Mouse (Mus musculus) spleen, postnatal 36 days (tissue): ENCODE measurements around the gene Rpl13a.
"Not testable (repeated sequence)": the region's sequence is repeated elsewhere in the genome, so short reads cannot be mapped to it uniquely, and the experiment has no call there.

Experiments
- DNase-seq, 2 experiments: peaks; one replicate each; pipeline ENCODE4 v3.0.0; 2022; ENCODE audit warnings: low spot score in 2 of 2, mixed read lengths in 1 of 2

Gene Rpl13a

DNA sequence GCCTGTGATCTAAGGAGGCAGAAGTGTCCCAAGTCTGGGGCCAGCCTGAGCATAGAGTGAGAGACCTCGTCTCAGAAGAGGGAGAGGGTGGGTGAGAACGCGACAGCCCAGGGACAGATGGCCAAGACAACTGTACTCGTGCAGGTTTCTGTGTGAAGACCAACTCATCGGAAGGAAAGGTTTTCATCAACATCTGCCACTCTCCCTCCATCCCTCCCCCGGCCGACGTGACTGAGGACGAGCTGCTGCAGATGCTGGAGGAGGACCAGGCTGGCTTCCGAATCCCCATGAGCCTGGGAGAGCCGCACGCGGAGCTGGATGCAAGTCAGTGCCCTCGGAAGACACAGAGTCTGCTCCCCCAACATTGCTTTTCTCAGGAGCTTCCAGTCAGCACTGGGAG is 28.9 kb upstream of the Rpl13a start:
- DNase-seq: no peak

DNA sequence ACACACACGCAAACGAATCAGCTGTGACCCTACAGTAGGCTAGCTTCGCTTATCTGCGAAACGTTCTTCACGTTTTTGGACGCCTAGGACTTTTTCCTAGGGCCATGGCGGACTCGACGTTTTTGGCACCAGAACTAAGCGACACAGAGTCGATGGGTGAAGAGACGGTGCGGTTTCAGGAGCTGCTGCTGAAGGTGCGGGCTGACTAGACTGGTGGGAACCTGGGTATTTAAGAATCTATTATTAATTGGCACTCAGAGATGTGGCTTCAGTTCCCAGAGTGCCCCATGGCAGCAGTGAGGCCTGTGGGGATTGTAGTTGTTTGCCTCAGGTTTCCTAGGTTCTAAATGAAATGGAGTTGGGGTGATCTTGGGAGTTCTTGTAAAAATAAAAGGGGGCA is 27.6 kb upstream of the Rpl13a start:
- no peak for DNase-seq

DNA sequence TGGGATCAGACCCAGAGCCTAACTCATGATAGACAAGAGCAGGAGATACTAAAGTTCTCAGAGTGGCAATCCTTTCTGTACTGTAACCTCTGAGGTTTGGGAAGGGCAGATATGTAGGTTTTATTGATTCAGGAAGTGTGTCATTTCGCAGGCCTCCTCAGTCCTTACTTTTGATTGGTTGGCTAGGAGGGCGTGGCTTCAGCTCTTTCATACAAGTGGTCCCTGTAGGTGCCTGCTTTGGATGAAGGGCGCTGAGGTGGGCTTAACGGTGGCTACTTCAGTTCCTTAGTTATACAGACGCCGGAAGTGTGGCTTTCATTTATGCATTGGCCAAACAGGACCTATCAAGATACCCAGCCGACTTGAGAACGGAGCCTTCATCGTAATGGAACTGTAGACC is 27.0 kb upstream of the Rpl13a start:
- DNase-seq: no peak

DNA sequence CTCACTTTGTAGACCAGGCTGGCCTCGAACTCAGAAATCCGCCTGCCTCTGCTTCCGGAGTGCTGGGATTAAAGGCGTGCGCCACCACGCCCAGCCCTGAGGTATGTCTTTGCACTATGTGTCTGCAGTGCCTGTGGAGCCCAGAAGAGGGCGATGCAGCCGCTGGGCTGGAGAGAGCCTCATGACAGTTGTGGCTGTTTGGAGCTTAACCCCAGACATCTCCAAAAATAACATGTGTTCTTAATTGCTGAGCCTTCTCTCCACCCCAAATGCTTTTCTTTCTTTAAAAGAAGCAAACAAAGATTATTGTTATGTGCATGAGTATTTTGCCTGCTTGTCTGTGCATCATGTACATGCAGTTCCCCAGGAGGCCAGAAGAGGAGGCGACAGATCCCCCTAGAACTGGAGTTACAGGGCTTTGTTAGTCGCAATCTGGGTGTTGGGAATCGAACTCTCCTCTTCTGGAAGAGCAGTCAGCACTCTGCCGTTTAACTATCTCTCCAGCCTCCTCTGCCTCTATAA is 26.5 kb upstream of the Rpl13a start:
- DNase-seq: peak; percentile 32 to 44

DNA sequence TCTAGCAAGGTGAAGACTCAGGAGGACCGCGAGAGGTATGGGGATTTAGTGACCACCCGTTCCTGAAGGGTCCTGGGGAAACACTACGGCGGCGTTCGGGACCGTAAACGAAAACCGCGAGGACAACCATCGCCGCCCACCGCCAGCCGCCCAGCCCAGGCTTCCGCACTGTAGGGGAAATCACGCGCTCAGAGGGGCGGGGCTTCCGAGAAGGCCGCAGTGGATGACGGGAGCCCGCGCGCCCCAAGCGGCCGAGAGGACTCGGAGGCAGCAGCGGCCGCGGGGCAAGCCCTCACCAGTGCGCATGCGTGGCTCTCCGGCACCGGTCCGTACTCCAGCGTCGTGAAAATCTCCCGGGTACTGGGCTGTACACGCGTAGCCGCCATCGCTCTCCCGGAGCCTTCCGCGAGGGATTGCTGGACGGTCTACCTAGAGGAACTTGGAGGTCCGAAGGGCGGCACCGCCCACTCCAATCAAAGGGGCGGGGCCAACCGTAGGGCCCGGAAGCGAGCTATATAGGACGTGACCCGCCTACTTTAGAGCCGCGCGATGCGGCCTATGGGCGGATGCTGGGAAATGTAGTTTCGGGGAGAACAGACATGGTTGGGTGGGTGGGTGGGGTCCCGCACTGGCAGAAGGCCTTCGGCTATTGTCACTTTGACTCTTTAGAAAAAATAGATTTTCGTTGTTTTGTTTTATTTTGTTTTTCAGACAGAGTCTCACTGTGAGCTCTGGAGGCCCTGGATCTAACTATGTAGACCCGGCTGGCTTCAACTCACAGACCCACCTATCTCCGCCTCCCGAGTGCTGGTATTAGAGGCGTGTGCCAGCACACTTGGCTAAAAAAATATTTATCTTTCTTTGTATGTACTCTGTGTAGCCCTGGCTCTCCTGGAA is 25.8 kb upstream of the Rpl13a start, which contains the start of the genes Pih1d1 and Aldh16a1:
Gene Pih1d1 (plus strand): TSS at position 208 of the 897 bp plus-strand sequence.
Gene Aldh16a1 (minus strand): TSS at position 489 of the 897 bp plus-strand sequence.
- DNase-seq: peak; percentile 95 to 97

DNA sequence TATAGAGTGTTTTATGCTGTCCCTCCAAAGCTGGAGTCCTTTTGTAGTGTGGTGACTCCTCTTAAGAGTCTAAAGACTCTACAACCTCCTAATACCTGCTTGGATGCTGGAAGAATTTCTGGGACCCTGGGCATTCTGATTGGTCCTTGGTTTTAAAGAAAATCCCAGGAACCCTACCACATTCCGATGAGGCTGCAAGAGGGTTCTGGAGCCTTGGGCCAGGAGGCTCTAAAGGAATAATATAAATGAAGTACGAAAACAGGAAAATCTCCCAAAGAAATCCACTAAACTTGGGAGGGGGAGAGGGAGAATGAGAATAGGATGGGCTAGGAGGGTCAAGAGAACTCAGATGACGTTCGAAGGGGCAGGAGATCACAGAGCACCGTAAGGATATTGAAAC is 25.0 kb upstream of the Rpl13a start:
- no peak for DNase-seq

DNA sequence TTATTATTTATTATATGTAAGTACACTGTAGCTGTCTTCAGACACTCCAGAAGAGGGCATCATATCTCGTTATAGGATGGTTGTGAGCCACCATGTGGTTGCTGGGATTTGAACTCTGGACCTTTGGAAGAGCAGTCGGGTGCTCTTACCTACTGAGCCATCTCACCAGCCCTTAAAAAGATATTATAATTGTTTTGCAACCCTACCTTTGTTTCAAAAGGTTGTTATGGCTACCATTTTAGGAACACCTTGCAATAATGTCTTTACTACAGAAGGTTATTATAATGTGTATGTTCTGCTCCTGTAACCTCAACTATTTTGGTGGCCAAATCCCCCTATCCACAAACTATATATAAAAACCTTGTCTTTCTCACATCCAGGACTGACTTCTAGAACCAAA is 24.5 kb upstream of the Rpl13a start:
- DNase-seq: not testable (repeated sequence)

DNA sequence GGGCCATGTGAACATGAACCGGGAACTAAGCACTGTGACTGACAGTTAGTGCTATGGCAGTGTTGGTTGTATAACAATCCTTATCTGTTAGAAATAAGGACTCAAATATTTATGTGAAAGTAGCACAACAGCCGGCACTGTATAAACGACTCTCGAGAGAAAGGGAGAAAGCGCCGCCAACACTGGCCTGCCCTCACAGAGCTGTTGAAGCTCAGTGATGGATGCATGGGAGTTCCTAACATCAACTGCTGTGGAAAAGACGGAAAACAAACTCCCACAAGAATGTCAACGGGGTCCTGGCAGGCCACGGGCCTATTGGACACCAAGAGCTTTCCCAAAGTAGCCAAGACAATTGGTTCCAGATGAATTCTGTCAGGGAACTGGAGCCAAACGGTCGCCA is 22.7 kb upstream of the Rpl13a start:
- no peak for DNase-seq

DNA sequence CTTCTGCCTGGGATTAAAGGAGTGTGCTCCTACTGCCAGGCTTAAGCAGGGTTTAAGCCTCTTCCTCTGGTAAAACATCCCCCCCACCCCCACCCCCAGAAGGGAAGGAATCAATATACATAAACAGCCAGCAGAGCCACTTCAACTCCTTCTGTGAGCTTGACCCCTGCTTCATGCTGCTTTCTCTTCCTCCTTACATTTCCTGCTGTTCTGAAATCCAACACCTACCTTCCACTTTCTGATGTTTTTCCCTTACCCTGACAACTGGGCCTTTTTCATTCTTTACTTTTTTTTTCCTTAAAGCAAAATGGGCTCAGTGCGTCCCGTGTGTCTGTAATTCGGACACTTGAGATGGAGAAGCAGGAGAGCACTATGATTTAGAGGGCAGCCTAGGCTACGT is 21.8 kb upstream of the Rpl13a start:
- DNase-seq: no peak

DNA sequence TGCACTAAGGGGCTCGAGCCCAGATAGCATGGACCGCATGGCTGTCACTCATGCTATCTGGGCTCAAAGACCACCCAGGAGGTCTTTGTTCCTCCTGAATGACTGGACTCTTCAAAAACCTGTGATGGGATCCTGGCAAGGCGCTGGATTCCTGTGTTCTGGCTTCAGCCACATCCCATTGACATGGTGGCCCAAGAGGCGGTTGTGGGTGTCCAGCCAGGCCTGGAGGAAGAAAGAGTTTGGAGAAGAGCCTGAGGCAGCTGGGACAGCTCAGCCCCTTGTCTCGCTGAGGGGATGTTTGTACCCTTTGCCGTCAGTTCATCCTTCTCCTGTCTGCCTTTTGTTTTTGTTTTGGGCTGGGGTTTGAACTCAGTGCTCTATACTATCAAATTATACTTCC is 21.0 kb upstream of the Rpl13a start:
- no peak for DNase-seq

DNA sequence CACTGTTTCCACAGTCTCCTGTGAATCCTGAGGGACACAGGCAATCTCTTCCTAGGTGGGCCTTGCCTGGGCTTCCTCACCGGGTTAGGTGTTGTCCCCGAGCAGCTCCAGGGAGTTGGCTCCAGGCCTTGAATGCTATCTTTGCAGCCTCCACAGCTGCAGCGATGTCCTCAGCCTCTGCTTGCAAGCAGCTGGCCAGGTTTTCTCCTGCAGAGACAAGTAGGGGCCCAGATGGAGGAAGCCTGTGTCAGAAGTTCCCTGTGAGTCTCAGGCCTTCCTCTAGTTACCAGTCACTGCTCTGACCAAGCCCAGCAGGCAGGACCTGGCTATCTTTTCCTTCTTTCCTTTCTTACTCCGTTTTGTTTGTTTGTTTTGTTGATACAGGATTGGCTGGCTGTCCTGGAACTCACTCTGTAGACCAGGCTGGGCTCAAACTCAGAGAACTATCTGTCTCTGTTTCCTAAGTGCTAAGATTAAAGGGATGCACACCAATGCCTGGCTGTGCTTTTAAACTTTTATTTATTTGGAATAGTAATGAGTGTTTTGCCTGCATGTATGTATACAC is 20.1 kb upstream of the Rpl13a start:
- no peak for DNase-seq

DNA sequence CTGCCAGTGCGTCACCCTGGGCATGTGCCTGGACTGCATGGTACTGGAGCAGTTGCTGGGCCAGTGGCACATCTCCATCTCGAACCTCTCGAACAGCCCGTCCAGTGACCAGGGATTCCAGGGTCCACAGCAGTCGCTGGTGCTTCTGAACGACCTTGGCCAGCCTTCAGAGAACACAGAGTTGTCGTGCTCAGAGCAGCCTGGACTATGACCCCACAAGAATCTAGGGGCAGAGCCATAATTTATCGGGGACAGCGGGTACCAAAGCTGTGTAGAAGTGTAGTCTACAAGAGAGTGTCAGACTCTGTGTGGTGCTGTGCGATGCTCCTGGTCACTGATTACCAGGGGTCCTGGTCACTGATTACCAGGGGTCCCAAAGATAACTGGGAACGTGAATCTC is 19.3 kb upstream of the Rpl13a start:
- no peak for DNase-seq

DNA sequence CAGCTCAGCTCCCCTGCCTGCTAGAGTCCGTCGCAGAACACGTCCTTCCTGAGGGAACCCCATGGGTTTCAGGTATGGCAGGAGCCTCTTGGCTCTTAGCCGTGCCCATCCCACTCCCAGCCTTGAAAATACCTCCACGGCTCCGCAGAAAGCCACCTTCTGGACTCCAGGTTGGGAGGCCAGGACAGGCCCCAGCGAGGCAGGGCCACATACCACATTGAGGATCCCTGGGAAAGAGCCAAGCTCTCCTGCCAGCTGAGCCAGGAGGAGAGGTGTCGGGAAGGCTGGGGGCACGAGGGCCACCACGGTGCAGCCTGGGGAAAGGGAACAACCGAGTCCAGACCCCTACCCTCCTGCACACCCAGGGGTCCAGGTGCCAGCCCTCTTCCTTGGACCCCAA is 18.7 kb upstream of the Rpl13a start:
- no peak for DNase-seq

DNA sequence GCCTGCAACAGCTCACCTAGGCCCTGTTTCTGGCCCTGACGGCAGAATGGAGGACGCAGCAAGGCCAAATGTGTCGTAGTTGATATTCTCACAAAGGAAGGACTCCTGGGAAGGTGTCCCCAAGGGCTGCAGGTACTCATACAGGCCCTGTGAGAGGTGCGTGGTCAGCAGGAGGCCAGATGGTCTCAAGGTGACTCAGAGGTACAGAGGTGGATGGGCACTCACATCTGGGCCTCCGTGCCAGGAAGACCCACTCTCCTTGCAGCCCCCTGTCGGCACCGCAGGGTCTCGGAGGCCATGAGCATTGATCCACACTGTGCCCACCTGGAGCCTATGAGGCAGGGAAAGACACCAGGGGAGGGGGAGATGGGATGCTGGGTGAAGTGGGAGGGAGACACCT is 16.9 kb upstream of the Rpl13a start:
- DNase-seq: no peak

DNA sequence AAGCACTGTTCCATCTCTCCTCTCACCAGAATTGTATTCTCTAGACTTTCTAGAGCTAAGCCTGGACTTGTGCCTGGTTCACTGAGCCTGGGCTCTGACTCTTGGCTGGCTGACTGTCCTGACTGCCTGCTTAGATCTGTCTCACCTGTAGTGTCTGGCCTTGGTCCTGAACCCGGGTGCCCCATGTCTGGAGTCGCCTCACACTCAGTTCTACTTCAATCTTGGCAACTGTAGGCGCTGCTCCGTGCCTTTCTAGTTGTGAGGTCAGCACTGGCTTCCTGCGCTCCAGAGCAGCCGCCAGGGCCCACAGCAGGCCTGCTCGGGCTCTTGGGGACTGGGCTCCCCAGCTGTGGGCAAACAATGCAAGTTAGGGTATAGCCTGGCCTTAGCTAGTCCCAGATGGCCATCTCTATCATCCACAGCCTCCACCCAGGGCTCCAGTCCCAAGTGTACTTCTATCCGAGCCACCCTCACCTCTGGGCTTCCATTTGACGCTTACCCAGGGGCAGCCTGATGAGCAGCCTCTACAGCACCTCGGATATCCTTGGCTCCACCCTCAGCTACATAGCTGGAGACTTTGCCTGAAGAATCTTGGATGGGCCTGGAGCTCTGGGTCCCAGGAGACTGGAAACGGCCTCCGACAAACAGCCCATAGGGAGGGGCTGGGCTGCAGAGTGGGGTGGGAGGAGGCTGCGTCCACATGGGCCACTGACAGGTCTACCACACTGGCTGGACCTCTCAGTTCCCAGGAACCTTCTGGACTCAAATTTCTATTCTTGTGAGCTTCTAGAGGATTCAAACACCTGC is 16.0 kb upstream of the Rpl13a start:
- no peak for DNase-seq

DNA sequence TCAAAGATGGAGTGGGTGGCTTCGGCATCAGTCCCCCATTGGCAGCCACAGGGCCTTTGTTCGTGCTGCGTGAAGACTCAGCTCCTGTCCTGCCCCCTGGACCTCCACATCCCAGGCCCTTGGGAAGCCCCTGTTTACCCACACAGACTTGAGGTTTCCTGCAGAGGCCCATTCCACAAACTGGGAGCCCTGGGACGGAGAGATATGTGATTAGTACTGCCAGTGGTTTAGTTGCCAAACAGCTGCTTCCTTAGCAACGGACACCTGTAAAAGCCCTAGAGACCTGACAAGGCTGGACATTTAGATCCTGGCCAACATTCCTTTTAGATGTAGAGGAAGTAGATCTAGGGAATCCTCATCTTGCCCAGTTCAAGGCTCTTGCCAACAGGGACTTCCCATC is 13.4 kb upstream of the Rpl13a start:
- no peak for DNase-seq

DNA sequence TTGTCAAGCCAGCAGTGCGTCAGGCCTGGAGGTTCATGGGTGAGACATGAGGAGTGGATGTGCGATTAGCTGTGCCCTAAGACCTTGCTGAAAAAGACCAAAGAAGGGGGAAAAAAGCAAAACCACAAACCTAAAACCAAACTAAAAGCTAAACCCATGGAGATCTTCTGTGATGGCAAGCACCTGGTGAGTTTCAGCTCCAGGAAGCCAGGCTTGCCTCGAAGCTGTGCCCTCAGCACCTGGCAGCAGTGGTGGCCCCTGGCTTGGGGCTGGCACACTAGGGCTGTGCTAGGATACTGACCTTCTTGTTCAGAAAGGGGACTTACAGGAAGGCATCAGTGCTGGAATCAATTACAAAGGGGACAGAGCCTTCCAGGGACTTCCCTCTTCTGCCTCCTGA is 12.8 kb upstream of the Rpl13a start:
- no peak for DNase-seq

DNA sequence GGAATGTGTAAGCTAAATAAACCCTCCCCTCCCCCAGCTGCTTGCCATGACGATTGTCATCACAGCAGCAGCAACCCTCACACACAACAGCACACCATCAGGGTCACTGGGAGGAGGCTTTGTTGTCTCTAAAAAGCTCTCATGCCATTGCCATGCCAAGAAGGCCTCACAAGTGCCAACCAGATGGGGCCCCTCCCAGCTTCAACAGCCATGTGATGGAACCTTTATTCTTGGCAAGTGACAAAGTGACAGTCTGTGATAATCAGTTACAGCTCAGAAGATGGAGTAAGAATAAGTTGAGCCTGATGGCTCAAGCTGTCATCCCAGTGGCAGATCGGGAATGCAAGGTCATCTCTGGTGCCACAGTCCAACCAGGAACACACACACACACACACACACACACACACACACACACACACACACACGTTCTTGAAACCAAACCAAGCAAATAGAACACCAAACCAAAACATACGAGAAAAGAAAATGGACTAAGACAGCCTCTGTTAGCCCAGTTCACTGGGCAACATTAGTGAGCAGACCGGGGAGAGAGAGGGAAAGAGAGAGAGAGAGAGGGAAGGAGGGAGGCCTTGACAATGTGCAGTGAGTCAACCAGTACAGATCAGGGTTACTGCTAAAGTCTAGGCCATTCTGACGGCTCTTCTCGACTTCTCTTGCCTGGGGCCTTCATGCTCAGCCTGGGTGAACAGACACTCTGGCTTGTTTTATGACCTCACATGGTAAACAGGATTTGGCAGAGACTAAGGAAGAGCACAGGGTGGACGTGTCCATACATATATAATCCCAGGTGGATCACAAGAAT is 11.6 kb upstream of the Rpl13a start:
- no peak for DNase-seq

DNA sequence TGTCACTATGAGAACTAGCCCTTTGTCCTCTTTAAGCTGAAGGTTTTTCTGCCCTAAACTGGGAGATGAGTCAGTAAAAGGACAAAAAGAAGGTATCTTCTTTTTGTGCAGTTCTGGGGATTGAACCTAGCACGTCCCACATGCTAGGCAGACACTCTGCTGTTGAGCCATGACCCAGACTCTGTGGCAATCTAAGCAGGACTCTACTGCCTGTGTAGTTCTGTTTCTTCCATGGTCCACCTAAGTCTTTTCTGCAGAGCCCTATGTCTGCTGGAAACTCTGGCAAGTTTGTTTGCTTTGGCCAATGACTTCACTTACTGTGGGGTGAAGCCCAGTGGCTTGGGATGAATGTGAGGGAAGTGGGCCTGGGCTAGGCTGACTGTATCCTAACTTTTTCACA is 9.8 kb upstream of the Rpl13a start:
- no peak for DNase-seq

DNA sequence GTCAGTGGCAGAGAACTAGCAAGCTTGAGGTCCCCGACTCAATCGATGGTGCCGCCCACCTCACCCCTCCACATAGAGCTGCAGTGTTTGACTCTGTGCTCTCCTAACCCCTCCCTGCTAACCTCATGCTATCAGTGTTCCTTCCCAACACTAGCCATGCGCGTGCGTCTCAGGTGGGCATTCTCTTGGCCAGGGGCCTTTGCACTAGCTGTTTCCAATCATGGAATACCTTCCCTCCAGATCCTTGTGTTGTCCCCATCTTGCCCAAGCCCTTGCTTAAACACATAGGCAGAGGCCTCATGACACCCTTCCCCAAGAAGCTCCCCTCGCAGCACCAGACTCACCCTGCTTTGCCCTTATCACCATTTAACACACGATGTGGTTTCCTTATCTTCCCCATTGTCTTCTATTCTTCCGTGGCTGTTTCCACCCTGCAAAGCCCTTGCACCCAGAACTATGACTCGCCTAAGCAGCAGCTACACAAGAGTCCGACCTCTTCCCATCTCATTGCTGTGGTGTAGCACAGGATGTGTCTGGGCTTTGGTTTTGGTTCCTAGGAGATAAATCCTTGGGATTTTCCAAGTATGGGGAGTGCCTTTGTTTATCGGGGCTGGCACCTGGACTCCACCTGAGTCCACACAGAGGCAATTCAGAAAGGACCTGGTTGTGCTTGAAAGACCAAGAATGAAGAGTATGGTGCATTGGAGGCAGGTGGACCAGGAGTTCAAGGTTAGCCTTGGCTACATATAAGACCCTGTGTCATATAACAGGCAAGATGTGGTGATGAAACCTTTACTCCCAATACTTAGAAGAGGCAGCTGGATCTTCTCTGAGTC is 8.8 kb upstream of the Rpl13a start:
- no peak for DNase-seq
